Mouse (Mus musculus) megakaryocyte, embryonic 14.5 days (primary cell): ENCODE results near the gene Arl2bp.

Experiments used
- FLI1 ChIP-seq: IDR thresholded peaks from 2 replicates; pipeline ENCODE4 v1.6.1; 2012; ENCODE audit warnings: low read length, inconsistent platforms, mixed read lengths
- GATA1 ChIP-seq: IDR thresholded peaks from 3 replicates; pipeline ENCODE4 v1.6.1; 2012; ENCODE audit warnings: mixed read lengths, low read length, inconsistent platforms, borderline replicate concordance

DNA sequence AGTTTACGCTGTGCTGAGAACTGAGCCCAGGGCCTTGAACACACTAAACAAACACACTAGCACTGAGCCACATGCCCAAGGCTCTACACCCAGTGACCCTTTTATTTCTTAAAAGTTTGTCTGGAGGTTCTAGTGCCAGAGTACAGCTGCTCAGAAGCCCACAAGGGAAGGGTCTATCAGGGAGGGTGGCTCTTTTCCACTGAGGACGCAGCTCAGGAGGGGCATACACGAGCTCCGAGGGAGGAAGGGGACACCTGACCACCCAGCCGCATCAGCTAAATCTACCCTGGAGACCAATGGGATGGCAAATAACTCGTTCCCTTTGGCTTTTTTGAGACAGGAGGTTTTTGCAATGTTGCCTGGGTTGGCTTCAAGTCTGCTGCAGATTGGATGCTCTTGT is 31.6 kb downstream of the Arl2bp start:
- TF ChIP-seq GATA1, result no peak
- no peak for TF ChIP-seq FLI1
